Mouse (Mus musculus) ES-E14 (cell line): Measurements from ENCODE around the gene Heatr5b. TPM values are rescaled to one million over a fixed set of nuclear protein-coding genes. Genes with fewer than 3 reads are reported as not detected.
A peak's percentile ranks its signal among the peaks of the same experiment; 100 is the strongest.

Experiments
- DNase-seq: peaks from one replicate; pipeline ENCODE4 v3.0.0-alpha.2; 2013; ENCODE audit warnings: low read depth, low spot score
- H3K27ac ChIP-seq: 2 replicates; pipeline ENCODE4 v1.5.1; 2012; ENCODE audit warnings: low read depth, mild to moderate bottlenecking, low read length, moderate library complexity, mixed read lengths; ENCODE audit not compliant: poor library complexity, insufficient read depth, severe bottlenecking
- H3K36me3 ChIP-seq: 2 replicates; pipeline ENCODE4 v1.6.1; 2012; ENCODE audit warnings: mild to moderate bottlenecking, low read length, moderate library complexity, mixed read lengths; ENCODE audit not compliant: control insufficient read depth, poor library complexity, insufficient read depth, severe bottlenecking
- H3K4me1 ChIP-seq, 2 experiments: fragments of 150-350 bp in 1 of 2; sonication (generic) in 1 of 2; 2 replicates each; pipeline ENCODE4 v1.6.1; 2012; ENCODE audit warnings: low read length in 2 of 2, mild to moderate bottlenecking in 1 of 2, mixed read lengths in 1 of 2; ENCODE audit not compliant: control insufficient read depth in 2 of 2, insufficient read depth in 2 of 2, poor library complexity in 1 of 2
- H3K4me3 ChIP-seq, 2 experiments: fragments of 150-350 bp in 1 of 2; sonication (generic) in 1 of 2; 2 replicates each; pipeline ENCODE4 v1.5.1; 2012; ENCODE audit warnings: low read length in 2 of 2, low read depth in 1 of 2, mild to moderate bottlenecking in 1 of 2, mixed read lengths in 1 of 2; ENCODE audit not compliant: insufficient read depth in 1 of 2, poor library complexity in 1 of 2, severe bottlenecking in 1 of 2
- H3K9ac ChIP-seq: 2 replicates; pipeline ENCODE4 v1.6.1; 2012; ENCODE audit warnings: low read depth, mild to moderate bottlenecking, low read length, mixed read lengths; ENCODE audit not compliant: poor library complexity, insufficient read depth, severe bottlenecking
- H3K9me3 ChIP-seq: fragments of 150-350 bp; sonication (generic); 2 replicates; pipeline ENCODE4 v1.6.1; 2012; ENCODE audit warnings: low read depth, mild to moderate bottlenecking, low read length; ENCODE audit not compliant: control insufficient read depth, insufficient read depth
- CHD2 ChIP-seq: IDR thresholded peaks from 2 replicates; pipeline ENCODE4 v1.6.1; 2014; ENCODE audit warnings: mild to moderate bottlenecking, low read depth, low read length, inconsistent platforms
- HCFC1 ChIP-seq: IDR thresholded peaks from 2 replicates; pipeline ENCODE4 v1.6.1; 2012; ENCODE audit warnings: low read length, inconsistent platforms, borderline replicate concordance; ENCODE audit not compliant: insufficient read depth
- MAFK ChIP-seq: IDR thresholded peaks from 2 replicates; pipeline ENCODE4 v1.6.1; 2014; ENCODE audit warnings: mild to moderate bottlenecking, low read depth, low read length, inconsistent platforms; ENCODE audit not compliant: insufficient read depth
- ZC3H11A ChIP-seq: IDR thresholded peaks from 2 replicates; pipeline ENCODE4 v1.6.1; 2012; ENCODE audit warnings: low read depth, mild to moderate bottlenecking, inconsistent platforms, low read length, borderline replicate concordance
- ZNF384 ChIP-seq: IDR thresholded peaks from 2 replicates; pipeline ENCODE4 v1.6.1; 2012; ENCODE audit warnings: low read depth, low read length, inconsistent platforms
- in situ Hi-C, 2 experiments: fragments of 600-800 bp; cut with MboI; formaldehyde crosslinking; loops; one replicate each; pipeline ENCODE4 v1.15.1; 2025; ENCODE audit warnings: low sequenced_read_pairs in 2 of 2, inconsistent platforms in 1 of 2; ENCODE audit not compliant: unreplicated experiment in 2 of 2
- total RNA-seq: library from RNA; depleted of rRNA; stranded (reverse); fragments of 300-350 nt; gene quantifications from 2 replicates; pipeline ENCODE4 v1.2.3, GENCODE M21; 2012

Heatr5b gene
- total RNA-seq, 1 experiment: 18.8 TPM

DNA sequence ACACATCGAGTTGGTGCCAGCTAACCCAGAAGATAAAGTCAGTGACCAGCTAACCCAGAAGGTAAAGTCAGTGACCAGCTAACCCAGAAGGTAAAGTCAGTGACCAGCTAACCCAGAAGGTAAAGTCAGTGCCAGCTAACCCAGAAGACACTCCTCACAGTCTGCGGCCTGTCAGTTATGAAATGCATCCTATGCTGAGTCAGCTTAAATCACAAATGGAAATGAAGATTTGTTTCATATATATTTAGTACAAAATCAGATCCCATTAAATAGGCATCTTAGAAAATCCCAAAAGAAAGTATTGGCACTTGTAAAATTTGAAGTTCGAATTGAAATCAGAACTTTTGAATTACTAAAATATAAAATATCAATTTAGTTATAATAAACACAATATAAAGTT, 25.6 kb downstream of the Heatr5b start:
- Histone ChIP-seq H3K4me3 (no peak overlapping the region), H3K9me3 (no peaks in the 10 kb centered on the region), H3K4me1 (no peaks in the 10 kb centered on the region), H3K27ac (no peak overlapping the region), H3K36me3 (peaks cover 2% of the 10 kb centered on the region; the same call in 1 of the 2 replicates), H3K9ac (no peak overlapping the region)
- DNase-seq: no peak
- TF ChIP-seq ZC3H11A (no peak), MAFK (peak; percentile 83), HCFC1 (no peak), ZNF384 (no peak)
- in situ Hi-C loops: no loop called here

DNA sequence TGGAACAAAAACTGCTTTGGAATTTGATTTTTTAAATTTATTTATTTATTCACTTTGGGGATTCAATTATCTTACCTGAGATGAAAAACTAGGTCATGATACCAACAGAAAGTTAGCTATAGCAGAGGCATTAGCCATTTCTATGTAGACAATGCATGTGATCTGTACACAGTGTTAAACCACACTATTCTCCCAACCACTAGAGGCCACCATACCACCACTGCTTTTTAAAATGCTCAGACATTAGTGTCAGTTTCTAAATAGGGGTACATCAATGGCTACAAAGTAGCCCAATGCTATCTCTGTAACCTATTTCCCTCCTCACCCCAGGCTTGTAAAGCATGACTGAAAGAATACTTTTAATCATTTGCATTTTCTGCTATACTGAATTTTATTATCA, 26.1 kb downstream of the Heatr5b start:
- DNase-seq: peak; percentile 12
- TF ChIP-seq ZC3H11A (peak; percentile 40; the same call in 1 of the 2 replicates), MAFK (no peak)

DNA sequence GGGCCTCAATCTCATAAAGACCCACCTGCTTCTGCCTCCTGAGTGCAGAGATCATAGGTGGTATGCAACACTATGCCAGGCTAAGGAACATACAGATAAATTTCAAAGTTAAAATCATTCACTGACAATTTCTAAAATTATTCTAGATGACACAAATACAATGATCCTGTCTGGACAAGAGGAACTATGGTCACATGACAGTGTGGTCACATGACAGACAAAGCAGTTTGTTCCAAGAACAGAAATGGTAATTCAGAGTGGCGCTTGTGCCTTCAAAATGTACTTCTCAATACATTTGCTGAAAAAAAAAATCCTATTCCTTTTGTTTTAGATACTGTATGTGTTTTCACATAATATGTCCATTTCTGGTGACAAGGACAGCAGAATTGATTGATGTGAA, 37.9 kb downstream of the Heatr5b start:
- Histone ChIP-seq H3K4me3 (no peak overlapping the region), H3K27ac (no peak overlapping the region), H3K4me1 (no peaks in the 10 kb centered on the region), H3K36me3 (peaks cover 2% of the 10 kb centered on the region; the same call in 1 of the 2 replicates), H3K9me3 (no peaks in the 10 kb centered on the region), H3K9ac (no peak overlapping the region)
- in situ Hi-C loops: no loop called here
- TF ChIP-seq MAFK (no peak), CHD2 (no peak), HCFC1 (no peak), ZNF384 (no peak), ZC3H11A (no peak)
- DNase-seq: no peak

More for the DNA sequence above, 26.1 kb downstream of the Heatr5b start:
- no peaks in the 10 kb centered on the region for H3K9me3 ChIP-seq
- in situ Hi-C loops: no loop called here
- H3K4me3 ChIP-seq: no peak overlapping the region
- no peaks in the 10 kb centered on the region for H3K4me1 ChIP-seq
- H3K9ac ChIP-seq: no peak overlapping the region
- H3K27ac ChIP-seq: no peak overlapping the region
- peaks cover 2% of the 10 kb centered on the region; the same call in 1 of the 2 replicates for H3K36me3 ChIP-seq

DNA sequence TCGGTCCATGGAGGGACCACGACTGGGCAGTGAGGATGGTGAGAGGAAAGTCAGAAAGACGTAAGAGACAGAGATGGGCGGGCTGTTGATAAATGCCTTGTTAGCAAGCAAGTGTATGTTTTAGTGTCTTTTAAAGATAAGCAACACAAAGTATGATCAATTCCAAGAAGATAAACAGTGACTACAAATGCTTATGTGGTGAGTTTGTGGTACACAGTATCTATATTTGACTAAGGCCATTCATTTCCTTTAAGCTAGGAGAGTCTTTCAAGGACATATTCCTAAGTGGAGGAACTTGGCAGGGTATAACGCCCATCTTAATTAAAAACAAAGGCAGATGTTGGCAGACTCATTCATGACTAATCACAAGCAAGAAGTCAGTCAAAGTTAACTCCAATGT, 40.8 kb downstream of the Heatr5b start:
- Histone ChIP-seq H3K9me3 (no peaks in the 10 kb centered on the region), H3K4me1 (no peaks in the 10 kb centered on the region), H3K36me3 (0 out of 2 replicates have a peak, but pooled peaks cover 2% of the 10 kb centered on the region), H3K9ac (no peak overlapping the region), H3K4me3 (no peak overlapping the region), H3K27ac (no peak overlapping the region)
- in situ Hi-C loops: no loop called here
- TF ChIP-seq MAFK: no peak
- TF ChIP-seq ZNF384: no peak
- no peak for TF ChIP-seq ZC3H11A
- no peak for DNase-seq

DNA sequence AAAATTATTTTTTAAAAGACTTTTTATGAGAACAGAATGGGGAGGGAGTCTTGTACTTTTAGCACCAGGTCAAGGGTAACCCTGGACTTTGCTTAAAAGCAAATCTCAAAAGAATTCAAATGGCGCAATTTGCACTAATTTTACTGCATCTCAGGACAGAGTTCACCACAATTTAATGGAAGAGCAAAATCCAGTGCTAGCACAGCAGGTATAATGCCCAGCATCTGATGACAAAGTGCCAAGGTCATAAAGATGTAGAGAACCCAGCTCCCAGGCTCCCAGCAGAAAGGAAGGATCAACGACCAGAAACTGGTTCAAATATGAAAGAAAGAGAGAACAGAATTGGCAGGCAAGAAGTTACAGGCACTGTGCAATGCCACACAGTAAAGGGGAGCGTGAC, 43.0 kb downstream of the Heatr5b start:
- in situ Hi-C loops: no loop called here
- Histone ChIP-seq H3K36me3 (0 out of 2 replicates have a peak, but pooled peaks cover 2% of the 10 kb centered on the region), H3K27ac (no peak overlapping the region)

More for the DNA sequence above, 43.0 kb downstream of the Heatr5b start:
- no peak for DNase-seq
- no peak overlapping the region for H3K4me3 ChIP-seq
- TF ChIP-seq CHD2 (no peak), HCFC1 (no peak), ZNF384 (no peak), MAFK (no peak), ZC3H11A (no peak)
- H3K9ac ChIP-seq: no peak overlapping the region
- no peaks in the 10 kb centered on the region for H3K4me1 ChIP-seq
- no peaks in the 10 kb centered on the region for H3K9me3 ChIP-seq
